Mouse (Mus musculus) ES-E14 (cell line): ENCODE measurements around the gene Zfhx3. TPM values are rescaled to one million over a fixed set of nuclear protein-coding genes. Genes with fewer than 3 reads are reported as not detected.

ENCODE experiments used
- DNase-seq: peaks from one replicate; pipeline ENCODE4 v3.0.0-alpha.2; 2013; ENCODE audit warnings: low read depth, low spot score
- H3K27ac ChIP-seq: 2 replicates; pipeline ENCODE4 v1.5.1; 2012; ENCODE audit warnings: low read depth, mild to moderate bottlenecking, low read length, moderate library complexity, mixed read lengths; ENCODE audit not compliant: poor library complexity, insufficient read depth, severe bottlenecking
- H3K36me3 ChIP-seq: 2 replicates; pipeline ENCODE4 v1.6.1; 2012; ENCODE audit warnings: mild to moderate bottlenecking, low read length, moderate library complexity, mixed read lengths; ENCODE audit not compliant: control insufficient read depth, poor library complexity, insufficient read depth, severe bottlenecking
- H3K4me1 ChIP-seq, 2 experiments: fragments of 150-350 bp in 1 of 2; sonication (generic) in 1 of 2; 2 replicates each; pipeline ENCODE4 v1.6.1; 2012; ENCODE audit warnings: low read length in 2 of 2, mild to moderate bottlenecking in 1 of 2, mixed read lengths in 1 of 2; ENCODE audit not compliant: control insufficient read depth in 2 of 2, insufficient read depth in 2 of 2, poor library complexity in 1 of 2
- H3K4me3 ChIP-seq, 2 experiments: fragments of 150-350 bp in 1 of 2; sonication (generic) in 1 of 2; 2 replicates each; pipeline ENCODE4 v1.5.1; 2012; ENCODE audit warnings: low read length in 2 of 2, low read depth in 1 of 2, mild to moderate bottlenecking in 1 of 2, mixed read lengths in 1 of 2; ENCODE audit not compliant: insufficient read depth in 1 of 2, poor library complexity in 1 of 2, severe bottlenecking in 1 of 2
- H3K9ac ChIP-seq: 2 replicates; pipeline ENCODE4 v1.6.1; 2012; ENCODE audit warnings: low read depth, mild to moderate bottlenecking, low read length, mixed read lengths; ENCODE audit not compliant: poor library complexity, insufficient read depth, severe bottlenecking
- H3K9me3 ChIP-seq: fragments of 150-350 bp; sonication (generic); 2 replicates; pipeline ENCODE4 v1.6.1; 2012; ENCODE audit warnings: low read depth, mild to moderate bottlenecking, low read length; ENCODE audit not compliant: control insufficient read depth, insufficient read depth
- CHD2 ChIP-seq: IDR thresholded peaks from 2 replicates; pipeline ENCODE4 v1.6.1; 2014; ENCODE audit warnings: mild to moderate bottlenecking, low read depth, low read length, inconsistent platforms
- HCFC1 ChIP-seq: IDR thresholded peaks from 2 replicates; pipeline ENCODE4 v1.6.1; 2012; ENCODE audit warnings: low read length, inconsistent platforms, borderline replicate concordance; ENCODE audit not compliant: insufficient read depth
- MAFK ChIP-seq: IDR thresholded peaks from 2 replicates; pipeline ENCODE4 v1.6.1; 2014; ENCODE audit warnings: mild to moderate bottlenecking, low read depth, low read length, inconsistent platforms; ENCODE audit not compliant: insufficient read depth
- ZC3H11A ChIP-seq: IDR thresholded peaks from 2 replicates; pipeline ENCODE4 v1.6.1; 2012; ENCODE audit warnings: low read depth, mild to moderate bottlenecking, inconsistent platforms, low read length, borderline replicate concordance
- ZNF384 ChIP-seq: IDR thresholded peaks from 2 replicates; pipeline ENCODE4 v1.6.1; 2012; ENCODE audit warnings: low read depth, low read length, inconsistent platforms
- in situ Hi-C, 2 experiments: fragments of 600-800 bp; cut with MboI; formaldehyde crosslinking; loops; one replicate each; pipeline ENCODE4 v1.15.1; 2025; ENCODE audit warnings: low sequenced_read_pairs in 2 of 2, inconsistent platforms in 1 of 2; ENCODE audit not compliant: unreplicated experiment in 2 of 2
- total RNA-seq: library from RNA; depleted of rRNA; stranded (reverse); fragments of 300-350 nt; gene quantifications from 2 replicates; pipeline ENCODE4 v1.2.3, GENCODE M21; 2012

Gene Zfhx3
- total RNA-seq, 1 experiment, result 8.8 TPM

GRCm38 (mm10) chr8:108854444-108855102, 912.1 kb downstream of the Zfhx3 start:
- TF ChIP-seq ZC3H11A (no peak), MAFK (no peak), CHD2 (no peak), HCFC1 (no peak), ZNF384 (no peak)
- Histone ChIP-seq H3K4me1 (peaks cover 0 to 5% of the 10 kb centered on the region in 2 experiments; a peak in 1 of 4 replicates), H3K36me3 (peaks cover 10% of the 10 kb centered on the region; the same call in 1 of the 2 replicates), H3K9me3 (no peaks in the 10 kb centered on the region), H3K27ac (no peak overlapping the region), H3K9ac (no peak overlapping the region), H3K4me3 (no peak overlapping the region)
- no peak for DNase-seq
- in situ Hi-C loops, result no loop called here

DNA sequence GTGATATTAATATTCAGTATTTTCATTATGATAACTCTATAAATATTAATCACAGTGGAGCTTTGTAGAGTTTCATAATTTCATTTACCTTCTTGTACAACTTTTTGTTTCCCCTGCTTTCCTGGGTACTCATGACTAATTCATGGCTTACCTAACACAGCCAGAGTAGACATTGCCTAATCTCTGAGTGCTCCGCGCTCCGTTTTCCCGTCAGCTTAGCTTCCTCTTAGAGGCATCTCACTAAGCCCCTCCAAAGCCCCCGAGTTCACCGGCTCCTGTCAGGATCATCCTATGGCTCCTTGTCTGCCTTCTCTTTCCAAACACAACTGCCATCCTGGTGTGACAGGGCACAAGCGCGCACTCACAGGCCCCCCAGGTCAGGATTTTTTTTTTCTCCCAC, 916.6 kb downstream of the Zfhx3 start:
- H3K9me3 ChIP-seq, result no peaks in the 10 kb centered on the region
- H3K4me3 ChIP-seq, result no peak overlapping the region
- no peak for DNase-seq
- in situ Hi-C loops, result no loop called here
- H3K36me3 ChIP-seq, result peaks cover 14% of the 10 kb centered on the region; the same call in 1 of the 2 replicates
- no peak overlapping the region for H3K27ac ChIP-seq
- H3K9ac ChIP-seq, result no peak overlapping the region
- TF ChIP-seq ZC3H11A, result no peak
- no peak for TF ChIP-seq HCFC1
- TF ChIP-seq ZNF384, result no peak
- TF ChIP-seq CHD2, result no peak
- no peak for TF ChIP-seq MAFK
- no peaks in the 10 kb centered on the region for H3K4me1 ChIP-seq

- in situ Hi-C loops, result no loop called here
- Histone ChIP-seq H3K4me1 (no peaks in the 10 kb centered on the region), H3K4me3 (no peak overlapping the region), H3K27ac (no peak overlapping the region), H3K9ac (no peak overlapping the region), H3K9me3 (no peaks in the 10 kb centered on the region), H3K36me3 (peaks cover 14% of the 10 kb centered on the region; the same call in 1 of the 2 replicates)
- TF ChIP-seq HCFC1, result no peak
- TF ChIP-seq MAFK, result no peak
- no peak for TF ChIP-seq ZC3H11A
- no peak for TF ChIP-seq CHD2
- no peak for TF ChIP-seq ZNF384
- DNase-seq, result no peak
Observed at GRCm38 (mm10) chr8:108859983-108860382, 917.5 kb downstream of the Zfhx3 start.

GRCm38 (mm10) chr8:108863440-108863839, 921.0 kb downstream of the Zfhx3 start:
- Histone ChIP-seq H3K4me3 (no peak overlapping the region), H3K9me3 (no peaks in the 10 kb centered on the region), H3K9ac (no peak overlapping the region), H3K27ac (no peak overlapping the region), H3K4me1 (peaks cover 0 to 3% of the 10 kb centered on the region in 2 experiments; a peak in 1 of 4 replicates), H3K36me3 (peaks cover 5% of the 10 kb centered on the region; the same call in 1 of the 2 replicates)
- in situ Hi-C loops, result no loop called here
- no peak for DNase-seq
- TF ChIP-seq HCFC1, result no peak
- TF ChIP-seq ZC3H11A, result no peak
- TF ChIP-seq CHD2, result no peak
- TF ChIP-seq MAFK, result no peak
- TF ChIP-seq ZNF384, result no peak

DNA sequence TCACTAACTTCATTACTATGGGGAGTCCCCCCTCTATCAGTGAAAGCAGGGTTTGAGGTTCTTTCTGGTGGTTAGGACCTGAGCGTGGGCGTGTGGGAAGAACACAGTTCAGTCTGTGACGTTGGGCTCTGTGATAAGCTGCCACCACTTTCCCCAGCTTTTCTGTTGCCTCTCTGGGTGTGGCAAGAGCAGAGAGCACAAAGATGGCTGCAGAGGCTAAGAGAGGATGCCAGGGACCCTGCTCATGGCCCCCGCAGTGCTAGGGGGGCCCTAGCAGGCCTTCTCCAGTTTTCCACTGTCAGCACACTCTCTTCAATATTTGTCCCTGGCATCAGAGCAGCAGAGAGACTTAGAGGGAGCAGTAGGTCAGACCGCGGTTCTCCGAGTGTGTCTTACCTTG, 924.0 kb downstream of the Zfhx3 start:
- no peak for TF ChIP-seq HCFC1
- no peak for TF ChIP-seq ZNF384
- no peak for TF ChIP-seq ZC3H11A
- TF ChIP-seq CHD2, result no peak
- no peak for TF ChIP-seq MAFK
- in situ Hi-C loops, result no loop called here
- Histone ChIP-seq H3K4me3 (no peak overlapping the region), H3K9ac (no peak overlapping the region), H3K4me1 (peaks cover 0 to 3% of the 10 kb centered on the region in 2 experiments; a peak in 1 of 4 replicates), H3K36me3 (no peaks in the 10 kb centered on the region), H3K27ac (no peak overlapping the region), H3K9me3 (no peaks in the 10 kb centered on the region)
- no peak for DNase-seq
